Mouse (Mus musculus) ES-Bruce4 (cell line): ENCODE data around the gene Lmbrd1. TPM values are rescaled to one million over a fixed set of nuclear protein-coding genes. Genes with fewer than 3 reads are reported as not detected.
"Not testable (repeated sequence)": the region's sequence is repeated elsewhere in the genome, so short reads cannot be mapped to it uniquely, and the experiment has no call there.

ENCODE experiments used
- H3K27ac ChIP-seq: 2 replicates; pipeline ENCODE4 v1.5.1; 2012; ENCODE audit warnings: low read length, inconsistent platforms; ENCODE audit not compliant: insufficient read depth
- H3K27me3 ChIP-seq: 2 replicates; pipeline ENCODE4 v1.6.1; 2012; ENCODE audit warnings: mild to moderate bottlenecking, low read length, inconsistent platforms; ENCODE audit not compliant: control insufficient read depth, poor library complexity, insufficient read depth, severe bottlenecking
- H3K36me3 ChIP-seq: 2 replicates; pipeline ENCODE4 v1.6.1; 2012; ENCODE audit warnings: inconsistent platforms, mild to moderate bottlenecking, low read length, moderate library complexity; ENCODE audit not compliant: control insufficient read depth, poor library complexity, insufficient read depth, severe bottlenecking
- H3K4me1 ChIP-seq: one replicate; pipeline ENCODE4 v1.8.1; 2011; ENCODE audit warnings: low read length; ENCODE audit not compliant: control insufficient read depth, insufficient read depth
- H3K4me3 ChIP-seq: 2 replicates; pipeline ENCODE4 v1.5.1; 2011; ENCODE audit warnings: low read depth, mild to moderate bottlenecking, low read length
- H3K9ac ChIP-seq: 2 replicates; pipeline ENCODE4 v1.6.1; 2012; ENCODE audit warnings: low read depth, mild to moderate bottlenecking, inconsistent platforms; ENCODE audit not compliant: poor library complexity, severe bottlenecking
- H3K9me3 ChIP-seq: replicated peaks from 2 replicates; pipeline ENCODE4 v1.6.1; 2012; ENCODE audit warnings: mild to moderate bottlenecking, low read length, inconsistent platforms; ENCODE audit not compliant: control insufficient read depth, poor library complexity, insufficient read depth, severe bottlenecking
- CTCF ChIP-seq: IDR thresholded peaks from one replicate; pipeline ENCODE4 v1.8.1; 2011; ENCODE audit warnings: low read depth, low read length
- EP300 ChIP-seq: IDR thresholded peaks from 2 replicates; pipeline ENCODE4 v1.6.1; 2011; ENCODE audit warnings: low read depth, low read length; ENCODE audit not compliant: insufficient read depth
- POLR2A ChIP-seq: IDR thresholded peaks from one replicate; pipeline ENCODE4 v1.8.1; 2011; ENCODE audit warnings: low read length; ENCODE audit not compliant: insufficient read depth
- polyA plus RNA-seq: library from polyadenylated mRNA; stranded (reverse); fragments of >200 nt; gene quantifications from 2 replicates; pipeline ENCODE4 v1.2.4, GENCODE M21; 2011; ENCODE audit warnings: low read depth; ENCODE audit not compliant: missing spikeins, insufficient read depth, insufficient read length

The Lmbrd1 gene
- polyA plus RNA-seq, 1 experiment, result 32.0 TPM

GRCm38 (mm10) chr1:24766466-24766865 lies 88.0 kb downstream of the Lmbrd1 start:
- no peaks in the 10 kb centered on the region for H3K4me1 ChIP-seq
- no peak overlapping the region for H3K9ac ChIP-seq
- H3K9me3 ChIP-seq, result no peaks in the 10 kb centered on the region
- no peak overlapping the region for H3K4me3 ChIP-seq
- no peaks in the 10 kb centered on the region for H3K36me3 ChIP-seq
- H3K27ac ChIP-seq, result no peak overlapping the region
- no peak for TF ChIP-seq POLR2A
- no peak for TF ChIP-seq CTCF
- TF ChIP-seq EP300, result no peak
- no peaks in the 10 kb centered on the region for H3K27me3 ChIP-seq

GRCm38 (mm10) chr1:24767197-24767596 lies 88.8 kb downstream of the Lmbrd1 start:
- H3K9me3 ChIP-seq, H3K27me3 ChIP-seq, H3K9ac ChIP-seq, H3K36me3 ChIP-seq, H3K4me1 ChIP-seq, H3K4me3 ChIP-seq, H3K27ac ChIP-seq: not testable (repeated sequence)

GRCm38 (mm10) chr1:24773642-24774041 lies 95.2 kb downstream of the Lmbrd1 start:
- Histone ChIP-seq H3K9me3 (no peaks in the 10 kb centered on the region), H3K27me3 (no peaks in the 10 kb centered on the region), H3K4me1 (no peaks in the 10 kb centered on the region), H3K27ac (no peak overlapping the region), H3K4me3 (no peak overlapping the region), H3K9ac (no peak overlapping the region), H3K36me3 (no peaks in the 10 kb centered on the region)
- no peak for TF ChIP-seq POLR2A

GRCm38 (mm10) chr1:24776576-24776975 lies 98.1 kb downstream of the Lmbrd1 start:
- Histone ChIP-seq H3K4me1 (no peaks in the 10 kb centered on the region), H3K27ac (no peak overlapping the region), H3K36me3 (no peaks in the 10 kb centered on the region), H3K4me3 (no peak overlapping the region), H3K9me3 (no peaks in the 10 kb centered on the region), H3K9ac (no peak overlapping the region), H3K27me3 (no peaks in the 10 kb centered on the region)
- TF ChIP-seq POLR2A (no peak), CTCF (no peak), EP300 (no peak)

- H3K4me3 ChIP-seq, result no peak overlapping the region
- no peaks in the 10 kb centered on the region for H3K9me3 ChIP-seq
- no peak overlapping the region for H3K9ac ChIP-seq
- H3K4me1 ChIP-seq, result no peaks in the 10 kb centered on the region
- H3K36me3 ChIP-seq, result no peaks in the 10 kb centered on the region
- no peak for TF ChIP-seq EP300
- no peak for TF ChIP-seq CTCF
- TF ChIP-seq POLR2A, result no peak
- no peaks in the 10 kb centered on the region for H3K27me3 ChIP-seq
- H3K27ac ChIP-seq, result no peak overlapping the region
Observed at GRCm38 (mm10) chr1:24793168-24793567, 114.7 kb downstream of the Lmbrd1 start.

GRCm38 (mm10) chr1:24807971-24808370 lies 129.5 kb downstream of the Lmbrd1 start:
- not testable (repeated sequence) for H3K27ac ChIP-seq, H3K36me3 ChIP-seq, H3K27me3 ChIP-seq, H3K4me1 ChIP-seq, H3K4me3 ChIP-seq, H3K9me3 ChIP-seq, H3K9ac ChIP-seq

Other genes starting within 250 kb of the Lmbrd1 start
- gene Col19a1, start 91.2 kb upstream of the Lmbrd1 start, polyA plus RNA-seq, result not detected in 2 replicates